12 mouse cellular contexts compared by ENCODE assay signal in genomic region chr13:43229767-43230166, GRCm38 (mm10). TPM values are rescaled to one million over a fixed set of nuclear protein-coding genes. Genes with fewer than 3 reads are reported as not detected.
A peak's percentile ranks its signal among the peaks of the same experiment; 100 is the strongest.
DNase-seq lines count a peak whose midpoint lies in the region; ATAC-seq and TF ChIP-seq lines count a peak whose summit lies in the region.
"Had no signal": no experiment of that assay in that cellular context is flagged by ENCODE, and none has a peak within 500 bp of the region (broad histone marks: within the 10 kb centered on the region; RNA-seq: fewer than 3 reads in every experiment).

No protein-coding gene starts in this region.

- peaks cover 3% of the 10 kb centered on the region; the same call in 1 of the 2 replicates for H3K9me3 ChIP-seq in heart, embryonic 16.5 days (replicated peaks; ENCODE audit: control insufficient read depth, low read length)
- H3K9me3 ChIP-seq in G1E (replicated peaks): peaks cover 4% of the 10 kb centered on the region
- H3K9me3 ChIP-seq in limb, embryonic 15.5 days: no peaks in the 10 kb centered on the region

- H3K36me3 ChIP-seq in heart, embryonic 16.5 days (ENCODE audit: control insufficient read depth, insufficient read depth): no peaks in the 10 kb centered on the region
- no peaks in the 10 kb centered on the region for H3K36me3 ChIP-seq in G1E (replicated peaks)
- H3K36me3 ChIP-seq in limb, embryonic 15.5 days: no peaks in the 10 kb centered on the region

- 44% methylated on average over 3 of the region's 3 CpGs for WGBS in heart, embryonic 16.5 days
- WGBS in limb, embryonic 15.5 days: 78% methylated on average over 3 of the region's 3 CpGs

- no peaks in the 10 kb centered on the region for H3K27me3 ChIP-seq in heart, embryonic 16.5 days (ENCODE audit: control insufficient read depth, insufficient read depth, low read length)
- H3K27me3 ChIP-seq in G1E (ENCODE audit: insufficient read depth, low read length): peaks cover 41% of the 10 kb centered on the region
- H3K27me3 ChIP-seq in limb, embryonic 15.5 days: no peaks in the 10 kb centered on the region

- peak overlapping the region; percentile 93 for H3K27ac ChIP-seq in heart, embryonic 16.5 days (ENCODE audit: low read length)
- H3K27ac ChIP-seq in limb, embryonic 15.5 days: peak overlapping the region; percentile 77

- no peak overlapping the region for H3K4me3 ChIP-seq in heart, embryonic 16.5 days (ENCODE audit: low read length)
- H3K4me3 ChIP-seq in G1E (ENCODE audit: low read depth, low read length): no peak overlapping the region; the same call in 1 of the 2 replicates
- no peak overlapping the region for H3K4me3 ChIP-seq in limb, embryonic 15.5 days

- H3K4me2 ChIP-seq in heart, embryonic 16.5 days (ENCODE audit: low read depth, low read length): no peak overlapping the region
- no peak overlapping the region for H3K4me2 ChIP-seq in limb, embryonic 15.5 days
- H3K4me2 ChIP-seq: midbrain, embryonic 11.5 days had no signal

- peaks cover 78% of the 10 kb centered on the region for H3K4me1 ChIP-seq in heart, embryonic 16.5 days (ENCODE audit: control insufficient read depth, insufficient read depth, low read length)
- peaks cover 68% of the 10 kb centered on the region for H3K4me1 ChIP-seq in G1E (ENCODE audit: insufficient read depth, low read depth, low read length)
- peaks cover 50% of the 10 kb centered on the region for H3K4me1 ChIP-seq in limb, embryonic 15.5 days

- ATAC-seq in heart, embryonic 16.5 days (replicated peaks; ENCODE audit: extremely low read depth, insufficient read depth, low FRiP score): 0 out of 2 replicates have a peak, but pooled peaks have one; percentile 41
- ATAC-seq in G1E (ENCODE audit: extremely low read depth, insufficient number of reproducible peaks, low FRiP score, poor library complexity, severe bottlenecking): peak; percentile 49; the same call in 1 of the 2 replicates
- no peak for ATAC-seq in limb, embryonic 15.5 days (ENCODE audit: insufficient number of reproducible peaks, low FRiP score, low TSS enrichment, low read depth)
- ATAC-seq: inflammation-experienced regulatory T-cells, adult 6 months had no signal

- TF ChIP-seq CTCF in G1E (IDR thresholded peaks at IDR 0.05; ENCODE audit: low read depth, low read length): no peak

- peak overlapping the region; percentile 37 for H3K9ac ChIP-seq in heart, embryonic 16.5 days (ENCODE audit: low read length)
- no peak overlapping the region for H3K9ac ChIP-seq in limb, embryonic 15.5 days

- DNase-seq in heart, adult 11 months: no peak
- no peak for DNase-seq in G1E (ENCODE audit: low spot score)
- DNase-seq in MEL-GATA-1-ER (ENCODE audit: extremely low read depth, low read depth): peak; percentile 69
- DNase-seq in left cerebral cortex, adult 18-20 months (ENCODE audit: low spot score in 2 of 2): no peak
- DNase-seq in right cerebral cortex, adult 18-20 months: no peak
- no peak for DNase-seq in MN1 (ENCODE audit: low spot score)
- DNase-seq: adrenal gland, adult 8-10 months; cerebellum, adult 8-10 months had no signal

RNA-seq across cellular contexts. Expression of gene Tbc1d7, which starts 58.5 kb away (rescaled TPM):
- polyA plus RNA-seq in heart, embryonic 16.5 days (2015; fragmentation: Nextera tagmentation; extraction: Ambion mirVana): 57.7 and 57.8 TPM in 2 replicates
- total RNA-seq in G1E (2014; fragmentation: Nextera tagmentation) (82.5 and 87.3 TPM in 2 replicates), G1E (2017) (9.4 and 18.2 TPM in 2 replicates)
- 10.9 and 11.6 TPM in 2 replicates for polyA plus RNA-seq in G1E (2012)
- 45.6 and 45.8 TPM in 2 replicates for polyA plus RNA-seq in limb, embryonic 15.5 days (2015; fragmentation: Nextera tagmentation; extraction: Ambion mirVana)
- total RNA-seq in left cerebral cortex, adult 18-20 months (2021): 10 to 100 TPM; 27.6 to 28.2 TPM
